15 mouse cellular contexts compared by ENCODE assay signal in the genomic region with DNA sequence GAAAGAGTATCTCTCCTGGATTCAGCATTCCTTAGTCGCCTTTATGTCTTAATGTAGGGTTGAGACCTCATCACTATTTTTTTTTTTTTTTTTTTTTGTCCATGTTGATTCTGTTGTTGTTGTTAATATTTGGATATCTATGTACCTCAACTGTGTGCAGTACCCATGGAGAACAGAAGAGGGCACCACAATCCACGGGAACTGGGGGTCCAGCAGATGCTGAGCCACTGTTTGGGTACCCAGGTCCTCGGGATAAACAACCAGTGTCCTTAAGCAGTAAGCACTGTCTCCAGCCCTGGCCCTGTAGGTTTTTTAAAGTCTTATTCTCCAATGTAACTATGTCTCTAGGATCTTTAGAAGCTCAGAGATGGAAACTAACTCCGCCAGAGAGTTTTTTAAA. TPM values are rescaled to one million over a fixed set of nuclear protein-coding genes. Genes with fewer than 3 reads are reported as not detected.
DNase-seq lines count a peak whose midpoint lies in the region; ATAC-seq and TF ChIP-seq lines count a peak whose summit lies in the region.
"Had no signal": no experiment of that assay in that cellular context is flagged by ENCODE, and none has a peak within 500 bp of the region (broad histone marks: within the 10 kb centered on the region; RNA-seq: fewer than 3 reads in every experiment).

No protein-coding gene starts in this region.

- TF ChIP-seq CTCF in cerebellum, adult 2 months (IDR thresholded peaks at IDR 0.05; ENCODE audit: borderline replicate concordance, insufficient read depth, low read depth, low read length), result 0 out of 2 replicates have a peak, but pooled peaks have one; percentile 11
- TF ChIP-seq CTCF in Patski (IDR thresholded peaks at IDR 0.05), result peak; percentile 44

- H3K4me3 ChIP-seq in cerebellum, adult 2 months (replicated peaks; ENCODE audit: insufficient read depth, low read depth, low read length), result no peak overlapping the region
- H3K4me3 ChIP-seq in liver, embryonic 11.5 days (ENCODE audit: low read depth, low read length), result no peak overlapping the region
- no peak overlapping the region for H3K4me3 ChIP-seq in liver, embryonic 12.5 days
- H3K4me3 ChIP-seq in myocyte, result no peak overlapping the region
- H3K4me3 ChIP-seq: liver, embryonic 13.5 days had no signal

- no peaks in the 10 kb centered on the region for H3K79me2 ChIP-seq in myocyte (ENCODE audit: control insufficient read depth, insufficient read depth)

- WGBS in cerebellum, adult 2 months, result 95% methylated on average over 4 of the region's 4 CpGs
- 90% methylated on average over 4 of the region's 4 CpGs for WGBS in liver, embryonic 11.5 days
- 75% methylated on average over 4 of the region's 4 CpGs for WGBS in liver, embryonic 12.5 days (ENCODE audit: insufficient replicate concordance)

- ATAC-seq in liver, embryonic 11.5 days (replicated peaks; ENCODE audit: low FRiP score), result no peak
- no peak for ATAC-seq in liver, embryonic 12.5 days
- no peak for ATAC-seq in Patski
- no peak for ATAC-seq in megakaryocyte, adult 5-6 weeks (ENCODE audit: poor library complexity, severe bottlenecking)

- no peak overlapping the region for H3ac ChIP-seq in myocyte (ENCODE audit: control insufficient read depth, insufficient read length)

- H3K36me3 ChIP-seq in liver, embryonic 11.5 days (ENCODE audit: control insufficient read depth, insufficient read depth, low read length), result no peaks in the 10 kb centered on the region; the same call in 1 of the 2 replicates
- H3K36me3 ChIP-seq in liver, embryonic 12.5 days, result no peaks in the 10 kb centered on the region
- no peaks in the 10 kb centered on the region for H3K36me3 ChIP-seq in myocyte (ENCODE audit: control insufficient read depth, insufficient read depth)
- H3K36me3 ChIP-seq: heart, embryonic 13.5 days; hindbrain, embryonic 13.5 days; liver, embryonic 13.5 days had no signal

- CTCF ChIA-PET in Patski (lab: Charles Lee), result no interaction called here

- H3K27me3 ChIP-seq in cerebellum, adult 2 months (ENCODE audit: control insufficient read depth, insufficient read depth, low read length), result no peaks in the 10 kb centered on the region
- no peaks in the 10 kb centered on the region for H3K27me3 ChIP-seq in liver, embryonic 11.5 days (replicated peaks; ENCODE audit: control insufficient read depth, insufficient read depth, low read length)
- no peaks in the 10 kb centered on the region for H3K27me3 ChIP-seq in liver, embryonic 12.5 days (replicated peaks)
- no peaks in the 10 kb centered on the region for H3K27me3 ChIP-seq in Patski
- H3K27me3 ChIP-seq in myocyte (ENCODE audit: control insufficient read depth, insufficient read depth, insufficient read length), result no peaks in the 10 kb centered on the region
- H3K27me3 ChIP-seq: heart, embryonic 13.5 days; hindbrain, embryonic 13.5 days; liver, embryonic 13.5 days had no signal

- H3K9me3 ChIP-seq in liver, embryonic 11.5 days (ENCODE audit: control insufficient read depth, low read length), result no peaks in the 10 kb centered on the region
- 0 out of 2 replicates have a peak, but pooled peaks cover 3% of the 10 kb centered on the region for H3K9me3 ChIP-seq in liver, embryonic 12.5 days (replicated peaks)
- H3K9me3 ChIP-seq: heart, embryonic 13.5 days; hindbrain, embryonic 13.5 days; liver, embryonic 13.5 days had no signal

- in situ Hi-C loops in Patski (cut with MboI; ENCODE audit: low pct_unique_long_range_greater_than_20kb), result loop anchor here (5.0 to 25.0 kb wide), 3 partner anchors 64 to 1329 kb away; a partner anchor contains a TSS

- H3K27ac ChIP-seq in cerebellum, adult 2 months (ENCODE audit: insufficient read depth, low read length), result no peak overlapping the region
- H3K27ac ChIP-seq in liver, embryonic 11.5 days (ENCODE audit: low read depth, low read length), result no peak overlapping the region
- H3K27ac ChIP-seq in liver, embryonic 12.5 days, result no peak overlapping the region
- H3K27ac ChIP-seq: hindbrain, embryonic 13.5 days; liver, embryonic 13.5 days had no signal

- POLR2A ChIA-PET in Patski (lab: Charles Lee), result no interaction called here

- no peak for TF ChIP-seq POLR2A in cerebellum, adult 2 months (IDR thresholded peaks at IDR 0.05; ENCODE audit: borderline replicate concordance, insufficient read depth, low read length)
- no peak for TF ChIP-seq POLR2A in myocyte (IDR thresholded peaks at IDR 0.05; ENCODE audit: insufficient read length, low read depth)

- no peaks in the 10 kb centered on the region for H3K4me1 ChIP-seq in cerebellum, adult 2 months (ENCODE audit: control insufficient read depth, insufficient read depth, low read length)
- peaks cover 11% of the 10 kb centered on the region for H3K4me1 ChIP-seq in liver, embryonic 11.5 days (replicated peaks; ENCODE audit: control insufficient read depth, insufficient read depth, low read length)
- peaks cover 27% of the 10 kb centered on the region for H3K4me1 ChIP-seq in liver, embryonic 12.5 days
- H3K4me1 ChIP-seq: hindbrain, embryonic 13.5 days had no signal

- H3K4me2 ChIP-seq in liver, embryonic 11.5 days, result no peak overlapping the region
- no peak overlapping the region for H3K4me2 ChIP-seq in liver, embryonic 12.5 days
- peak overlapping the region; percentile 64 for H3K4me2 ChIP-seq in myocyte (ENCODE audit: low read depth)

- H3K9ac ChIP-seq in liver, embryonic 11.5 days (ENCODE audit: low read depth, low read length), result no peak overlapping the region
- H3K9ac ChIP-seq in liver, embryonic 12.5 days, result no peak overlapping the region
- H3K9ac ChIP-seq: hindbrain, embryonic 13.5 days; liver, embryonic 13.5 days had no signal

- no peak for DNase-seq in cerebellum, adult 2 months
- no peak for DNase-seq in cerebellum, adult 11 months
- DNase-seq in liver, embryonic 11.5 days (ENCODE audit: low spot score), result peak; percentile 27
- DNase-seq in Patski (ENCODE audit: low read depth, low spot score), result no peak
- DNase-seq in adrenal gland, adult 18-20 months (ENCODE audit: low spot score in 2 of 2), result no peak
- DNase-seq: cerebellum, adult 9-10 months; gastrocnemius, postnatal 25 days; kidney, adult 8-10 months; liver, embryonic 13.5 days; right cerebral cortex, postnatal 14 days had no signal

TF ChIP-seq in myocyte, 11 proteins besides CTCF, POLR2A, EP300 and RAD21:
- no peak for TF ChIP-seq REST (IDR thresholded peaks at IDR 0.05; ENCODE audit: insufficient read depth, insufficient read length)
- TF ChIP-seq MYOD1 (IDR thresholded peaks at IDR 0.05; ENCODE audit: control insufficient read depth in 1 of 3, insufficient read length in 2 of 3, low read depth in 2 of 3), result no peak
- no peak for TF ChIP-seq CEBPB (IDR thresholded peaks at IDR 0.05; ENCODE audit: insufficient read depth, poor library complexity, severe bottlenecking)
- no peak for TF ChIP-seq TCF3 (IDR thresholded peaks at IDR 0.05; ENCODE audit: insufficient read length, low read depth)
- TF ChIP-seq MAX (IDR thresholded peaks at IDR 0.05; ENCODE audit: low read depth), result no peak
- TF ChIP-seq POLR2AphosphoS2 (IDR thresholded peaks at IDR 0.05; ENCODE audit: insufficient read length, low read depth), result no peak
- no peak for TF ChIP-seq MYOG (IDR thresholded peaks at IDR 0.05; ENCODE audit: control insufficient read depth in 1 of 3, insufficient read depth in 1 of 3, insufficient read length in 2 of 3, low read depth in 2 of 3)
- no peak for TF ChIP-seq USF1 (IDR thresholded peaks at IDR 0.05; ENCODE audit: low read depth)
- TF ChIP-seq E2F4 (IDR thresholded peaks at IDR 0.05; ENCODE audit: insufficient read depth), result no peak
- no peak for TF ChIP-seq TCF12 (IDR thresholded peaks at IDR 0.05; ENCODE audit: insufficient read depth, poor library complexity, severe bottlenecking)
- TF ChIP-seq SRF (IDR thresholded peaks at IDR 0.05; ENCODE audit: control insufficient read depth, insufficient read length, low read depth), result no peak

RNA-seq across cellular contexts. Expression of a gene that starts 43.2 kb away (rescaled TPM):
- polyA plus RNA-seq in cerebellum, adult 2 months (2012; rRNA removed), result 1.6 and 2.3 TPM in 2 replicates
- 38.7 and 41.1 TPM in 2 replicates for polyA plus RNA-seq in liver, embryonic 11.5 days (2014; fragmentation: Nextera tagmentation; extraction: Ambion mirVana)
- 32.2 and 36.7 TPM in 2 replicates for polyA plus RNA-seq in liver, embryonic 12.5 days (2016; fragmentation: Nextera tagmentation; extraction: Ambion mirVana)
- polyA plus RNA-seq in Patski (2021), result 1.3 TPM
- 129 TPM for polyA plus RNA-seq in myocyte (2012; fragmentation: generic; extraction: Trizol)
- 10 to 100 TPM; 43.5 to 45.3 TPM for total RNA-seq in adrenal gland, adult 18-20 months (2021)
- 319 and 334 TPM in 2 replicates for total RNA-seq in megakaryocyte, adult 5-6 weeks (2015)
- total RNA-seq in megakaryocyte, adult 5-6 weeks (2017), result 128 and 161 TPM in 2 replicates
